Mouse (Mus musculus): ENCODE measurements around the gene Aurkaip1. TPM values are rescaled to one million over a fixed set of nuclear protein-coding genes. Genes with fewer than 3 reads are reported as not detected.

Gene Aurkaip1
- polyA plus RNA-seq, 1 experiment, result 131 TPM

DNA sequence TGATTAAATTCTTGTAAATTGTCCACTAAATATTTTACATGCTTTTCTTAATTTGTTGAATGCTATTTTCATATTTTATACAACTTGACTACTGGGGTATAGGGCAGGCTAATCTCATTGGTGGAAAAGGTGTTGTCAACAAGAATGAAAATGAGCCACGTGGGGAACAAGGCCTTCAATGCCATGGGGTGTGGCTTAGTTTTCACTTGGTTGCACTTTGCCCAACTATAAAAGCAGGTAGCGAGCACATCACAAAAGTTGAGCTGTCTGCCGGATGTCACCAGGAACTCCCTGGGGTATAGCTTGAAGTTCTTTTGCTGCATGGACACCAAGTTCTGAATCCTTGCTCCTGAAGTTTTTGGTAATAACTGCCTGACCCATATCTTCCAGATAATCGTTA is 13.5 kb upstream of the Aurkaip1 start:
- no peak overlapping the region for H3K27ac ChIP-seq (ENCODE audit: insufficient read depth, low read length)
- no peak overlapping the region for H3K4me3 ChIP-seq (ENCODE audit: insufficient read depth, low read length)
- TF ChIP-seq CTCF (IDR thresholded peaks at IDR 0.05; ENCODE audit: extremely low read depth, insufficient read depth, low read length) (no peak), POLR2A (IDR thresholded peaks at IDR 0.05; ENCODE audit: extremely low read depth, insufficient read depth, low read length) (no peak)
- H3K4me1 ChIP-seq (ENCODE audit: control insufficient read depth, insufficient read depth, low read length), result peaks cover 4% of the 10 kb centered on the region

DNA sequence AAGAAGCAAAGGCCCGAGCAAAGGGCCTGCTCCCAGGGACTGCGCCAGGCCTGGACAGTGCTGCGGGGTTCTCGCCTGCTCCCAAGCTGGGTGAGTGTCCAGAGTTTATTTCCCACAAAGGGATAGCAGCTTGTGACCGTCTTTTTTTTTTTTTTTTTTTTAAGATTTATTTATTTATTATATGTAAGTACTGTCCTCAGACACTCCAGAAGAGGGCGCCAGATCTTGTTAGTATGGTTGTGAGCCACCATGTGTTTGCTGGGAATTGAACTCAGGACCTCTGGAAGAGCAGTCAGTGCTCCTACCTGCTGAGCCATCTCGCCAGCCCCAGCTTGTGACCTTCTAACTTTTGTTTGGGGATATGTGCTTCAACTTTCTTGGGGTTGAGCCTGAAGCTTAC is 10.0 kb upstream of the Aurkaip1 start:
- Histone ChIP-seq H3K4me1 (ENCODE audit: control insufficient read depth, insufficient read depth, low read length) (peaks cover 1% of the 10 kb centered on the region; the same call in 1 of the 2 replicates), H3K4me3 (ENCODE audit: insufficient read depth, low read length) (no peak overlapping the region), H3K27ac (ENCODE audit: insufficient read depth, low read length) (no peak overlapping the region)
- no peak for TF ChIP-seq CTCF (IDR thresholded peaks at IDR 0.05; ENCODE audit: extremely low read depth, insufficient read depth, low read length)

GRCm38 (mm10) chr4:155823443-155823842 is 7.6 kb upstream of the Aurkaip1 start:
- H3K27ac ChIP-seq (ENCODE audit: insufficient read depth, low read length), result no peak overlapping the region
- peaks cover 1% of the 10 kb centered on the region; the same call in 1 of the 2 replicates for H3K4me1 ChIP-seq (ENCODE audit: control insufficient read depth, insufficient read depth, low read length)
- H3K4me3 ChIP-seq (ENCODE audit: insufficient read depth, low read length), result no peak overlapping the region
- no peak for TF ChIP-seq POLR2A (IDR thresholded peaks at IDR 0.05; ENCODE audit: extremely low read depth, insufficient read depth, low read length)
- TF ChIP-seq CTCF (IDR thresholded peaks at IDR 0.05; ENCODE audit: extremely low read depth, insufficient read depth, low read length), result no peak

GRCm38 (mm10) chr4:155829866-155830265 is 1.2 kb upstream of the Aurkaip1 start:
- Histone ChIP-seq H3K27ac (ENCODE audit: insufficient read depth, low read length) (no peak overlapping the region), H3K4me3 (ENCODE audit: insufficient read depth, low read length) (no peak overlapping the region), H3K4me1 (ENCODE audit: control insufficient read depth, insufficient read depth, low read length) (peaks cover 4% of the 10 kb centered on the region)
- TF ChIP-seq POLR2A (IDR thresholded peaks at IDR 0.05; ENCODE audit: extremely low read depth, insufficient read depth, low read length) (no peak), CTCF (IDR thresholded peaks at IDR 0.05; ENCODE audit: extremely low read depth, insufficient read depth, low read length) (no peak)

- H3K4me3 ChIP-seq (ENCODE audit: insufficient read depth, low read length), result no peak overlapping the region; the same call in 1 of the 2 replicates
- TF ChIP-seq POLR2A (IDR thresholded peaks at IDR 0.05; ENCODE audit: extremely low read depth, insufficient read depth, low read length) (no peak), CTCF (IDR thresholded peaks at IDR 0.05; ENCODE audit: extremely low read depth, insufficient read depth, low read length) (no peak)
- H3K27ac ChIP-seq (ENCODE audit: insufficient read depth, low read length), result no peak overlapping the region
- H3K4me1 ChIP-seq (ENCODE audit: control insufficient read depth, insufficient read depth, low read length), result peaks cover 4% of the 10 kb centered on the region
Measured at GRCm38 (mm10) chr4:155830596-155830995, 476 bp upstream of the Aurkaip1 start.

GRCm38 (mm10) chr4:155831831-155832230 is 759 bp downstream of the Aurkaip1 start:
- Histone ChIP-seq H3K27ac (ENCODE audit: insufficient read depth, low read length) (peak overlapping the region; percentile 32), H3K4me3 (ENCODE audit: insufficient read depth, low read length) (peak overlapping the region; percentile 80), H3K4me1 (ENCODE audit: control insufficient read depth, insufficient read depth, low read length) (peaks cover 4% of the 10 kb centered on the region)
- TF ChIP-seq POLR2A (IDR thresholded peaks at IDR 0.05; ENCODE audit: extremely low read depth, insufficient read depth, low read length) (no peak), CTCF (IDR thresholded peaks at IDR 0.05; ENCODE audit: extremely low read depth, insufficient read depth, low read length) (no peak)

- TF ChIP-seq CTCF (IDR thresholded peaks at IDR 0.05; ENCODE audit: extremely low read depth, insufficient read depth, low read length), result no peak
- peaks cover 4% of the 10 kb centered on the region for H3K4me1 ChIP-seq (ENCODE audit: control insufficient read depth, insufficient read depth, low read length)
- no peak overlapping the region for H3K27ac ChIP-seq (ENCODE audit: insufficient read depth, low read length)
- H3K4me3 ChIP-seq (ENCODE audit: insufficient read depth, low read length), result peak overlapping the region; percentile 80
Measured at GRCm38 (mm10) chr4:155832321-155832720, 1.2 kb downstream of the Aurkaip1 start.

DNA sequence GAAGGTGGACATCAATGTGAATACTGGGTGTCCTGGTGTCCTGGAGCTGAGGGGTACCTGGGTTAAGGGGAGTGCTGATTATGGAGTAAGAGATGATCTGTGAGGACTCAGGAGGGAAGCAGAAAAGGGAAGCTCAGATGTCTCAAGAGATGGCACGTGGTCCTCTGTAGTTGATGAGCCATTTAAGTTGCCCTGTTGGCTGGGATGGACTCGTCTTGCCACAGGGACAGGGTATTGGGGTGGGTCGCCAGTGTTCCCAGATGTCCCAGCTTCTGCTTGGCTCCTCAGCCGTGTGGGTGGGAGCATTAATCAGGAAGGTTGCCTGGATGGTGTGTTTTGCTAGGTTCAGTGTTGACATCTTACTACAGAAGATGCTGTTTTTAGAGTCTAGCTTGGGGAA is 2.2 kb downstream of the Aurkaip1 start:
- Histone ChIP-seq H3K4me1 (ENCODE audit: control insufficient read depth, insufficient read depth, low read length) (peaks cover 4% of the 10 kb centered on the region), H3K4me3 (ENCODE audit: insufficient read depth, low read length) (no peak overlapping the region), H3K27ac (ENCODE audit: insufficient read depth, low read length) (no peak overlapping the region)
- TF ChIP-seq CTCF (IDR thresholded peaks at IDR 0.05; ENCODE audit: extremely low read depth, insufficient read depth, low read length), result no peak
- TF ChIP-seq POLR2A (IDR thresholded peaks at IDR 0.05; ENCODE audit: extremely low read depth, insufficient read depth, low read length), result no peak

GRCm38 (mm10) chr4:155833836-155834235 is 2.8 kb downstream of the Aurkaip1 start:
- Histone ChIP-seq H3K4me1 (ENCODE audit: control insufficient read depth, insufficient read depth, low read length) (peaks cover 4% of the 10 kb centered on the region), H3K4me3 (ENCODE audit: insufficient read depth, low read length) (no peak overlapping the region), H3K27ac (ENCODE audit: insufficient read depth, low read length) (0 out of 2 replicates have a peak overlapping the region, but pooled peaks have one; percentile 18)
- TF ChIP-seq POLR2A (IDR thresholded peaks at IDR 0.05; ENCODE audit: extremely low read depth, insufficient read depth, low read length) (no peak), CTCF (IDR thresholded peaks at IDR 0.05; ENCODE audit: extremely low read depth, insufficient read depth, low read length) (peak; percentile 59)

DNA sequence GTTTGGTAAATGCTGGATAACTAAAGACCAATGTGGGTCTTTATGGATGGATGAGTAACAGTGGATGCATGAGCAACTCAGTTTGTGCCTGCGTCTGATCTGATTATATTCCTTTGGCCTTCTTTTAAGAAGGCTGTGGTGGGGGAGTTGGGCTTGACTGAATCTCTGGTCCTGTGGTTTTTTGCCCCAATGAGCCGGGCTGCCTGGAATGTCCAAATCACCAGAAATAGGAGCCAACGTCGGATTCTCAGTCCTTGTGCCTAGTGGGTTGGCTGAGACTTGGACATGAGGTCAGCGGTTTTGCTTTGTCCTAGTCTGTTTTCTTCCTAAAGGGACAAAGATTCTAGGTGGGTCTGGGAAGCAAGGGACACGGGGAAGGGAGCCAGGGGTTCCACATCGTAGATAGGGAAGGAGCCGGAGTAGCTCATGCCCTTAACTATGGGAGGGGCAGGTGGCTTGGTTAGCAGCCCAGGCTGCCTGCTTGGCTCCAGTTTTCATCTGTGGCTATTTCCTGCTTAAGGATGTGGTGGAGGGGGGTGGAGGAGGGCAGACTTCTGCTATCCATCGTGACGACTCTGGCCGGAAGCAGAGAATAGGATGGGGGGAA is 6.4 kb downstream of the Aurkaip1 start:
- TF ChIP-seq POLR2A (IDR thresholded peaks at IDR 0.05; ENCODE audit: extremely low read depth, insufficient read depth, low read length) (no peak), CTCF (IDR thresholded peaks at IDR 0.05; ENCODE audit: extremely low read depth, insufficient read depth, low read length) (no peak)
- H3K4me1 ChIP-seq (ENCODE audit: control insufficient read depth, insufficient read depth, low read length), result peaks cover 3% of the 10 kb centered on the region; the same call in 1 of the 2 replicates
- H3K4me3 ChIP-seq (ENCODE audit: insufficient read depth, low read length), result no peak overlapping the region
- no peak overlapping the region for H3K27ac ChIP-seq (ENCODE audit: insufficient read depth, low read length)
